Comparison of ENCODE assay signal across 33 mouse cellular contexts in the genomic region with DNA sequence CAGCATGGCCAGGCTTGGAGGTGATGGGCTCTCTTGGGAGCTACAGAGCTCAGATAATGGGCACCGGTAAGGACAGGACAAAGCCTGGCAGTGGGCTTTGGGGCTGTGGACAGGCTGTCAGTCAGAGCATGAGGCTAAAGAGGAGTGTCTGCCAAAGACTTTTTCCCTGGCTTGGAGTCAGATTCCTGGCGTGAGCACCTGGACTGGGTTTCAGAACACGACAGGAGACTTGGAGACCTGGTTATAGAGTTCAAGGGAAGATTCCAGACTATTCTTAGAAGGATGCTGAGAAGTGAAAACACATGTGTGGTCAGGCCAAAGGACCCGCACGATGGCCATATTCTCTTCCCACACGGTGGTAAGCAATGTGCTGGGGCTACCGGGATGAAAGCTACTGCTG. TPM values are rescaled to one million over a fixed set of nuclear protein-coding genes. Genes with fewer than 3 reads are reported as not detected.
A peak's percentile ranks its signal among the peaks of the same experiment; 100 is the strongest.
DNase-seq lines count a peak whose midpoint lies in the region; ATAC-seq and TF ChIP-seq lines count a peak whose summit lies in the region.
"Had no signal": no experiment of that assay in that cellular context is flagged by ENCODE, and none has a peak within 500 bp of the region (broad histone marks: within the 10 kb centered on the region; RNA-seq: fewer than 3 reads in every experiment).

No protein-coding gene starts in this region.

- intact Hi-C loops in left cerebral cortex, postnatal 4 days (cut with DNase I): no loop called here
- intact Hi-C loops in left cerebral cortex, adult 2 months (cut with DNase I): no loop called here

- ATAC-seq in megakaryocyte-erythroid progenitor cell, adult 5-6 weeks (replicated peaks; ENCODE audit: low FRiP score, low TSS enrichment, poor library complexity, severe bottlenecking): no peak
- ATAC-seq: activated CD4-positive, CD25-positive, alpha-beta regulatory T cell, adult 4 months; hindbrain, embryonic 16.5 days; intestine, embryonic 15.5 days; liver, embryonic 12.5 days; liver, postnatal 0 days; midbrain, embryonic 15.5 days had no signal

- no peak overlapping the region for H3K27ac ChIP-seq in left cerebral cortex, adult 2 months
- H3K27ac ChIP-seq: embryonic facial prominence, embryonic 13.5 days; heart, embryonic 10.5 days; heart, embryonic 15.5 days; intestine, embryonic 15.5 days; liver, embryonic 12.5 days; midbrain, embryonic 15.5 days; neural tube, embryonic 12.5 days; stomach, postnatal 0 days had no signal

- no peak overlapping the region for H3K4me3 ChIP-seq in left cerebral cortex, adult 2 months
- H3K4me3 ChIP-seq: embryonic facial prominence, embryonic 13.5 days; forebrain, embryonic 10.5 days; heart, embryonic 10.5 days; heart, embryonic 15.5 days; intestine, embryonic 15.5 days; layer of hippocampus, adult 2 months; liver, embryonic 12.5 days; midbrain, embryonic 15.5 days; myocyte; neural tube, embryonic 12.5 days had no signal

- TF ChIP-seq CTCF in left cerebral cortex, adult 2 months (IDR thresholded peaks at IDR 0.05): no peak

- DNase-seq in left cerebral cortex, postnatal 4 days: peak; percentile 64
- DNase-seq in left cerebral cortex, adult 2 months (ENCODE audit: extremely low spot score in 1 of 2, low spot score in 2 of 2): no peak
- DNase-seq in cerebellum, adult 18-20 months: peak; percentile 82 to 85
- DNase-seq in cerebellum, adult 9-10 months: peak; percentile 93
- DNase-seq in cerebellum, postnatal 36 days: peak; percentile 83 to 93
- DNase-seq in gastrocnemius, adult 18-20 months (ENCODE audit: low spot score): no peak
- DNase-seq: adrenal gland, adult 2 months; B cell, adult 2 months; embryo, embryonic 11 days; gastrocnemius, postnatal 25 days; heart, adult 11 months; kidney, adult 2 months; kidney, postnatal 36 days; liver, postnatal 0 days; lung, postnatal 36 days; right cerebral cortex, adult 18-20 months; thymus, adult 18-20 months; thymus, postnatal 25 days had no signal

RNA-seq across cellular contexts. Expression of a gene that starts 19.9 kb away (rescaled TPM):
- 100 to 1,000 TPM; 101 to 108 TPM for total RNA-seq in left cerebral cortex, postnatal 4 days (2021)
- total RNA-seq in left cerebral cortex, adult 2 months (2021): 10 to 100 TPM; 48.2 to 56.9 TPM
- not detected in 2 replicates for total RNA-seq in megakaryocyte-erythroid progenitor cell, adult 5-6 weeks (2014; fragmentation: Nextera tagmentation)
- total RNA-seq in megakaryocyte-erythroid progenitor cell, adult 5-6 weeks (2017): not detected in 2 replicates
- under 1 TPM; 0.16 to 0.17 TPM for total RNA-seq in gastrocnemius, adult 18-20 months (2021)
- total RNA-seq: megakaryocyte, adult 5-6 weeks had no signal

Comparison
In these comparisons a context has a peak if more than half of its experiments do, and no peak if none do; other contexts are left out.
1. DNase-seq: peak in left cerebral cortex, postnatal 4 days (single experiment), cerebellum, adult 18-20 months (2 of 2), cerebellum, adult 9-10 months (single experiment) and cerebellum, postnatal 36 days (2 of 2); none in left cerebral cortex, adult 2 months (0 of 2) and gastrocnemius, adult 18-20 months (single experiment).
2. RNA of a gene that starts 19.9 kb away (total RNA-seq): 101 to 108 TPM in left cerebral cortex, postnatal 4 days and 48.2 to 56.9 TPM in left cerebral cortex, adult 2 months; 0.16 to 0.17 TPM in gastrocnemius, adult 18-20 months and not detected in megakaryocyte-erythroid progenitor cell, adult 5-6 weeks; every median in the first group is over 10 times any median in the second.